Mouse (Mus musculus): ENCODE data around the gene Pofut2.

The Pofut2 gene

GRCm38 (mm10) chr10:77251223-77251783, 7.7 kb upstream of the Pofut2 start:
- ChIA-PET CTCF (interaction anchor here (0.6 to 5.6 kb wide), 11 partner anchors 8 to 170 kb away, joined by 3 to 84 read pairs (median 3); partner anchors contain the start of gene Pofut2 (in 1 of the 4)), POLR2A (interaction anchor here in 3 of 4 experiments (0.6 to 3.3 kb wide), 16 partner anchors 10 to 123 kb away, joined by 3 to 19 read pairs (median 4); partner anchors contain the start of gene Col18a1 (in 1 of the 3))

- POLR2A ChIA-PET, result interaction anchor here (0.8 to 3.3 kb wide), 13 partner anchors 11 to 124 kb away, joined by 3 to 19 read pairs (median 4); partner anchors contain the start of gene Col18a1 (in 1 of the 4)
- CTCF ChIA-PET, result interaction anchor here (0.5 to 5.6 kb wide), 12 partner anchors 65 to 1478 kb away, joined by 3 to 84 read pairs (median 4); no protein-coding TSS in a partner anchor
These were observed 7.1 kb upstream of the Pofut2 start for GRCm38 (mm10) chr10:77251784-77252539.

DNA sequence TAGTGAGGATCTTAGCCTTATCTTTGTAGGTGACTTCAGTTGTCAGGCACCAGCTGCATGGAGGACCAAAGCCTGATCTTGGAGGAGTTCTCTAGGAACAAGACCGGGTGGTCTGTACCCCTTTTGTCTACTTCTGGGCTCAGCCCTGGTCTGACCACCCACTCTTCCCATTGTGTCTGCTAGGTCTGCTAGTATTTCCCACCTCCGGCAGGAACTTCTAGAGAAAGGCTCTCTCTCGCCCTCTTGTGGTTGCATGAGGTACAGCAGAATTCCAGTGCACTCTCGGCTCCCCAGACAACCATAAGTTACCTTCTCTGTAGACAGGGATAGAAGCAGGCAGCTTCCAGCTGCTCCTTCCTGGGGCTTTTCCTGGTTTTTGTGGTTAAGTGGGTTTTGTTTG, 6.2 kb upstream of the Pofut2 start:
- ChIA-PET CTCF (interaction anchor here (0.5 to 5.6 kb wide), 11 partner anchors 26 to 1477 kb away, joined by 3 to 84 read pairs (median 5); no protein-coding TSS in a partner anchor), POLR2A (interaction anchor here (0.8 to 3.3 kb wide), 6 partner anchors 61 to 123 kb away, joined by 3 to 19 read pairs (median 8); no protein-coding TSS in a partner anchor)

- POLR2A ChIA-PET, result interaction anchor here in 1 of 4 experiments (1.4 kb wide), 1 partner anchor 124 kb away, joined by 3 read pairs; no protein-coding TSS in a partner anchor
- CTCF ChIA-PET, result interaction anchor here (0.7 to 5.5 kb wide), 4 partner anchors 124 to 138 kb away, joined by 4 to 69 read pairs (median 6); no protein-coding TSS in a partner anchor
These were observed 3.8 kb upstream of the Pofut2 start for GRCm38 (mm10) chr10:77255231-77255630.

DNA sequence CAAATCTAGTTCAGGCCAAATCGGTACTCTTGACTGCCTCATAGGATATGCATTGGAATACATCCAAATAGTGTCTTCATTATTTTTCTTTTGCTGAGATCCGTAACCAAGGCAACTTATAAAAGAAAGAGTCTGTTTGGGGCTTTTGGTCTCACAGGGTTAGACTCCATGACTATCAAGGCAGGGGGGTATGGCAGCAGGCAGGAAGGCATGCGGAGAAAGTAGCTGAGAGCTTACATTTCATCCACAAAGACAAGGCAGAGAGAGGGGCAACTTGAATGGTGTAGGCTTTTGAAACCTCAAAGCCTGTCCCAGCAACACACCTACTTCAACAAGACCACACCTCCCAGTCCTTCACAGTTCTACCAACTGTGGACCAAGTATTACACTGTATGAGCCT, 3.3 kb upstream of the Pofut2 start:
- ChIA-PET POLR2A (interaction anchor here in 1 of 4 experiments (1.4 kb wide), 1 partner anchor 124 kb away, joined by 3 read pairs; no protein-coding TSS in a partner anchor), CTCF (interaction anchor here (0.7 to 5.5 kb wide), 4 partner anchors 125 to 139 kb away, joined by 4 to 69 read pairs (median 6); no protein-coding TSS in a partner anchor)

DNA sequence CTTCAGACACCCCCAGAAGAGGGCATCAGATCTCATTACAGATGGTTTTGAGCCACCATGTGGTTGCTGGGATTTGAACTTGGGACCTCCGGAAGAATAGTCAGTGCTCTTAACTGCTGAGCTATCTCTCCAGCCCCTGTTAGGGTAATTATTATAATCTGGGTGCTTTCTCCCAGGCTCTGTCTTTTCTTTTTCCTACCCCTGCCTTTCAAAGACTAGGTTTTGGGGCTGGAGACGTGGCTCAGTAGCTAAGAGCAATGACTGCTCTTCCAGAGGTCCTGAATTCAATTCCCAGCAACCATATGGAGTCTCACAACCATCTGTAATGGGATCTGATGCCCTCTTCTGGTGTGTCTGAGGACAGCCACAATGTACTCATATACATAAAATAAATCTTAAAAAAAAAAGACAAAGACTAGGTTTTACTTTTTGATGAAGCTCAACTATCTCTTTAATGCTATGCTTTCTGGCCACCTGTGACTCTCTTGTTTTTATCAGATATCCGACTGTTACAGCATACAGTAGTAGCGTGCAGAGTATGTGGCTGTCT, 902 bp upstream of the Pofut2 start:
- ChIA-PET CTCF (interaction anchor here (0.5 to 3.5 kb wide), 23 partner anchors 12 to 1144 kb away, joined by 3 to 44 read pairs (median 4); partner anchors contain the start of gene Pcbp3 (in 1 of the 4)), POLR2A (interaction anchor here in 3 of 4 experiments (0.6 to 3.8 kb wide), 23 partner anchors 8 to 259 kb away, joined by 3 to 16 read pairs (median 4); partner anchors contain the start of gene Col18a1 (in 2 of the 3))

DNA sequence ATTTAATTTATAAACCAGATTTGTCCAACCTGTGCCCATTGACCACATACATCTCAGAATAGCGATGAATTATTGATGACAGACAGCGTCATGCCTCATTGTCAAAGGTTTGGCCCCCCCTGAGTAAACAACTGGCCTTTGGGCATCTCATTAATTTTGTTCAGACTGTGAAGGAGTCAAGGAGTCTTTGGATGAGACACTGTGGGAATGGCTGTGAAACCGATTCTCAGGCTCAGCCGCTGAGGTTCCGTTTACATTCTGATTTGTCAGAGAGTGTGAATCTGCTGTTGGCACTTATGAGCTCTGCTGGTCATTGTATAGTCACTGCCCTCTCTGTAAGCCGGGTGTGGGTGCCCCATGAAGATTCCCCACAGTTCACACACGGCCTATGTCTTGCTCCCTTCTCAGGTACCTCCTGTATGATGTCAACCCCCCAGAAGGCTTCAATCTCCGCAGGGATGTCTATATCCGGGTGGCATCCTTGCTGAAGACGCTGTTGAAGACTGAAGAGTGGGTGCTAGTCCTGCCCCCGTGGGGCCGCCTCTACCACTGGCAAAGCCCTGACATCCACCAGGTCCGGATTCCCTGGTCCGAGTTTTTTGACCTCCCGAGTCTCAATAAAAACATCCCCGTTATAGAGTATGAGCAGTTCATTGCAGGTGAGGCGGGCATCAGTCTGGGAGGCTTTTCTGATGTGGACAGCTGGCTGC, 1.3 kb downstream of the Pofut2 start:
- POLR2A ChIA-PET, result interaction anchor here in 1 of 4 experiments (1.1 to 3.8 kb wide), 4 partner anchors 67 to 733 kb away, joined by 3 to 16 read pairs (median 3); no protein-coding TSS in a partner anchor
- CTCF ChIA-PET, result interaction anchor here in 1 of 4 experiments (1.8 kb wide), 1 partner anchor 22 kb away, joined by 5 read pairs; no protein-coding TSS in a partner anchor

- ChIA-PET POLR2A (interaction anchor here in 3 of 4 experiments (0.5 to 1.4 kb wide), 6 partner anchors 109 to 231 kb away, joined by 3 to 4 read pairs (median 3); no protein-coding TSS in a partner anchor), CTCF (interaction anchor here in 3 of 4 experiments (0.5 to 1.4 kb wide), 4 partner anchors 136 to 450 kb away, joined by 3 to 11 read pairs (median 5); no protein-coding TSS in a partner anchor)
These were observed 7.3 kb downstream of the Pofut2 start for GRCm38 (mm10) chr10:77266281-77266680.

- POLR2A ChIA-PET, result interaction anchor here in 3 of 4 experiments (1.2 to 1.4 kb wide), 4 partner anchors 8 to 232 kb away, joined by 3 to 6 read pairs (median 3); partner anchors contain the start of gene Pofut2 (in 1 of the 3)
- CTCF ChIA-PET, result interaction anchor here in 3 of 4 experiments (0.5 to 1.4 kb wide), 5 partner anchors 15 to 1648 kb away, joined by 3 to 7 read pairs (median 3); no protein-coding TSS in a partner anchor
These were observed 8.0 kb downstream of the Pofut2 start for GRCm38 (mm10) chr10:77267027-77267426.

DNA sequence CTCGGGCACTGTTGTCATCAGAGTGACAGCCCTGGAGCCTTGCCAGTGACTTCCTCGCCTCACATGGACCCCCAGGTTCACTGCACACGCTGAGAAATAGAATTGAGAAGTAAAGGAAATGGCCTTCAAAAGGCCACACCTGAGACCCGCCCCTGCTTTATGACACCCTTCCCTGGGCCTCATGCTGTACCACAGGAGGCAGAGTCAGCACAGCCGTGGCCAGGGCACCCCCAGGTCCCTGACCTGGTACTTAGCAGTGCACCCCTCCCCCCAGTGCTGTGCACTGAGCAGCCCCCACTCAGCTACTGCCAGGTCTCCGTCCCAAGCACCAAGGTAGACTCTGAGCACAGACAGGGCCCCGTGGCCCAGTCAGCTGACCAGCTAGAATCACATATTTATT, 10.1 kb downstream of the Pofut2 start:
- CTCF ChIA-PET, result interaction anchor here in 2 of 4 experiments (0.5 to 1.2 kb wide), 3 partner anchors 13 to 303 kb away, joined by 3 to 4 read pairs (median 3); no protein-coding TSS in a partner anchor
- POLR2A ChIA-PET, result interaction anchor here in 1 of 4 experiments (1.0 to 1.5 kb wide), 2 partner anchors 10 to 77 kb away, joined by 3 to 4 read pairs; partner anchors contain the start of gene Pofut2

- POLR2A ChIA-PET, result interaction anchor here in 1 of 4 experiments (0.6 kb wide), 1 partner anchor 265 kb away, joined by 3 read pairs; no protein-coding TSS in a partner anchor
- CTCF ChIA-PET, result interaction anchor here in 2 of 4 experiments (0.6 to 2.1 kb wide), 5 partner anchors 9 to 143 kb away, joined by 3 to 5 read pairs (median 3); no protein-coding TSS in a partner anchor
These were observed 14.1 kb downstream of the Pofut2 start for GRCm38 (mm10) chr10:77272980-77273730.

DNA sequence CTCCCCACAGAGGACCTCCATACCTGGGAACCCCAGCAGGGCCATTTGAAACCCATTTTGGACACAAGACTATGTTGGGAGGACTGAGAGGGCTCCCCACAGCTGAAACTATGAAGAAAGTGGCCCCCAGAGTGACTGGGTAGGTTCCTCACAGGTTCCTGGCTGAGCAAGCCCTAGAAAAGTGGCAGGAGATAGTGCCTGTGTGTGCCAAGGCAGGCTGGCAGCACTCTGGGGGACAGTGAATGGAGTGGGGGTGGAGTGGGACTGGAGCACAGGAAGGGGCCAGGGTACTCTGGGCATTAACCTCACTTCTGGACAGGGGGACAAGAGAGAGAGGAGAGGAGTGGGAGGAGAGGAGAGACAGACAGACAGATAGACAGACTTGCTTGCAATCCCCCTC, 14.8 kb downstream of the Pofut2 start:
- CTCF ChIA-PET, result interaction anchor here in 2 of 4 experiments (0.6 to 1.3 kb wide), 4 partner anchors 143 to 439 kb away, joined by 3 to 5 read pairs (median 3); no protein-coding TSS in a partner anchor
- POLR2A ChIA-PET, result no interaction called here

GRCm38 (mm10) chr10:77282085-77282484, 23.1 kb downstream of the Pofut2 start:
- ChIA-PET CTCF (interaction anchor here (0.5 to 2.2 kb wide), 49 partner anchors 9 to 1163 kb away, joined by 3 to 26 read pairs (median 3); partner anchors contain the start of genes Pofut2 (in 2 of the 4) and Pcnt (in 1 of the 4)), POLR2A (interaction anchor here in 1 of 4 experiments (0.7 to 1.2 kb wide), 3 partner anchors 15 to 35 kb away, joined by 3 to 4 read pairs (median 3); no protein-coding TSS in a partner anchor)

- ChIA-PET POLR2A (interaction anchor here in 1 of 4 experiments (0.7 kb wide), 1 partner anchor 34 kb away, joined by 4 read pairs; no protein-coding TSS in a partner anchor), CTCF (interaction anchor here (0.6 to 2.2 kb wide), 28 partner anchors 9 to 284 kb away, joined by 3 to 26 read pairs (median 4); partner anchors contain the start of gene Pofut2 (in 2 of the 4))
These were observed 23.8 kb downstream of the Pofut2 start for GRCm38 (mm10) chr10:77282822-77283221.

- POLR2A ChIA-PET, result interaction anchor here in 1 of 4 experiments (1.6 kb wide), 1 partner anchor 26 kb away, joined by 5 read pairs; the partner anchor contains the start of gene Pofut2
These were observed 25.8 kb downstream of the Pofut2 start for GRCm38 (mm10) chr10:77284832-77285231.

GRCm38 (mm10) chr10:77287626-77288025, 28.6 kb downstream of the Pofut2 start:
- ChIA-PET POLR2A (no interaction called here), CTCF (interaction anchor here in 2 of 4 experiments (0.8 to 1.7 kb wide), 2 partner anchors 66 to 157 kb away, joined by 3 to 6 read pairs; no protein-coding TSS in a partner anchor)

More at GRCm38 (mm10) chr10:77284832-77285231, 25.8 kb downstream of the Pofut2 start:
- CTCF ChIA-PET, result interaction anchor here (0.6 to 2.7 kb wide), 5 partner anchors 15 to 232 kb away, joined by 3 to 13 read pairs (median 6); no protein-coding TSS in a partner anchor

Measured in embryonic stem cell, embryonic (primary cell).